Mouse (Mus musculus) myocyte (in vitro differentiated cells): ENCODE data around the gene Arpc5.

ENCODE experiments used
- CEBPB ChIP-seq: IDR thresholded peaks from 2 replicates; pipeline ENCODE4 v1.6.1; 2011; ENCODE audit warnings: mild to moderate bottlenecking, moderate library complexity; ENCODE audit not compliant: poor library complexity, insufficient read depth, severe bottlenecking
- E2F4 ChIP-seq: IDR thresholded peaks from one replicate; pipeline ENCODE4 v1.6.1; 2011; ENCODE audit warnings: mild to moderate bottlenecking, control low read depth, moderate library complexity; ENCODE audit not compliant: insufficient read depth
- MAX ChIP-seq: IDR thresholded peaks from one replicate; pipeline ENCODE4 v1.6.1; 2011; ENCODE audit warnings: low read depth, mild to moderate bottlenecking, control low read depth
- MYOD1 ChIP-seq, 3 experiments: IDR thresholded peaks; one replicate each; pipeline ENCODE4 v1.6.1; 2011; ENCODE audit warnings: control low read depth in 2 of 3, low read depth in 2 of 3, mild to moderate bottlenecking in 2 of 3, moderate library complexity in 1 of 3; ENCODE audit not compliant: insufficient read length in 2 of 3, control insufficient read depth in 1 of 3
- MYOG ChIP-seq, 3 experiments: IDR thresholded peaks; one replicate each; pipeline ENCODE4 v1.6.1; 2011; ENCODE audit warnings: control low read depth in 2 of 3, low read depth in 2 of 3, mild to moderate bottlenecking in 2 of 3; ENCODE audit not compliant: insufficient read length in 2 of 3, control insufficient read depth in 1 of 3, insufficient read depth in 1 of 3
- POLR2A ChIP-seq: IDR thresholded peaks from one replicate; pipeline ENCODE4 v1.6.1; 2011; ENCODE audit warnings: low read depth, mild to moderate bottlenecking, control low read depth, moderate library complexity; ENCODE audit not compliant: insufficient read length
- POLR2AphosphoS2 ChIP-seq: IDR thresholded peaks from one replicate; pipeline ENCODE4 v1.6.1; 2011; ENCODE audit warnings: low read depth, control low read depth; ENCODE audit not compliant: insufficient read length
- REST ChIP-seq: IDR thresholded peaks from one replicate; pipeline ENCODE4 v1.6.1; 2011; ENCODE audit warnings: mild to moderate bottlenecking, control low read depth, moderate library complexity; ENCODE audit not compliant: insufficient read depth, insufficient read length
- SRF ChIP-seq: IDR thresholded peaks from one replicate; pipeline ENCODE4 v1.6.1; 2011; ENCODE audit warnings: low read depth; ENCODE audit not compliant: control insufficient read depth, insufficient read length
- TCF12 ChIP-seq: IDR thresholded peaks from one replicate; pipeline ENCODE4 v1.6.1; 2011; ENCODE audit warnings: mild to moderate bottlenecking, control low read depth; ENCODE audit not compliant: poor library complexity, insufficient read depth, severe bottlenecking
- TCF3 ChIP-seq: IDR thresholded peaks from one replicate; pipeline ENCODE4 v1.6.1; 2011; ENCODE audit warnings: low read depth, control low read depth; ENCODE audit not compliant: insufficient read length
- USF1 ChIP-seq: IDR thresholded peaks from one replicate; pipeline ENCODE4 v1.6.1; 2011; ENCODE audit warnings: low read depth, mild to moderate bottlenecking, control low read depth, moderate library complexity

DNA sequence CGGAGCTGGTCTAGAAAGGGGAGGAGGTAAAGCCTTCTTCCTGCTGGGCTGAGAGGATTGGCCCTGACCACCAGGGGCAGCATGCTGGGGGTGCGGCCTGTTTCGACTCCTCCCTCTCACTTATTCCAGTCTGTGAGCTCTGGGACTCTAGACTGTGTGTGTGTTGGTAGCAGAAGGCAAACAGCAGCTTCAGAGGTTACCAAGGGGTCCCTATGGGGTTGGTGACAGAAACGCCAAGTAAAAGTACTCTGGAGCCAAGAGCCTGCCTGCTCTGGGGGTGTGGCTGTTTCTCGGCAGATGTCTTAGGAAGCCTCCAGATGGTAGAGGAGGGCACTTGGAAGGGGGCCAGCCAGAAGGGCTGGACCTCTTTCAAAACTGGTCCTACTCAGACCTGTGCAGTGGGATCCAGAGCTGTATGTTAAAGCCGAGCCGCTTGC is 48.9 kb downstream of the Arpc5 start:
- TF ChIP-seq MYOG (IDR thresholded peaks at IDR 0.05; ENCODE audit: control insufficient read depth in 1 of 3, insufficient read depth in 1 of 3, insufficient read length in 2 of 3, low read depth in 2 of 3): no peak
- no peak for TF ChIP-seq POLR2A
- TF ChIP-seq E2F4: no peak
- no peak for TF ChIP-seq TCF12
- TF ChIP-seq MAX: no peak
- no peak for TF ChIP-seq USF1
- no peak for TF ChIP-seq POLR2AphosphoS2
- no peak for TF ChIP-seq REST
- TF ChIP-seq MYOD1 (IDR thresholded peaks at IDR 0.05; ENCODE audit: control insufficient read depth in 1 of 3, insufficient read length in 2 of 3, low read depth in 2 of 3): no peak
- no peak for TF ChIP-seq SRF
- no peak for TF ChIP-seq TCF3
- TF ChIP-seq CEBPB: no peak
